Mouse (Mus musculus) megakaryocyte-erythroid progenitor cell, adult 5-6 weeks (primary cell): ENCODE results near the gene Esr2. TPM values are rescaled to one million over a fixed set of nuclear protein-coding genes. Genes with fewer than 3 reads are reported as not detected.
A peak's percentile ranks its signal among the peaks of the same experiment; 100 is the strongest.
"Not testable (repeated sequence)": the region's sequence is repeated elsewhere in the genome, so short reads cannot be mapped to it uniquely, and the experiment has no call there.

Source experiments
- ATAC-seq: replicated peaks from 2 replicates; pipeline ENCODE4 v1.8.0; 2016; ENCODE audit warnings: mild to moderate bottlenecking, inconsistent platforms; ENCODE audit not compliant: severe bottlenecking, poor library complexity, low FRiP score, low TSS enrichment
- total RNA-seq, 2 experiments: library from RNA; stranded (forward) in 1 of 2; stranded (reverse) in 1 of 2; fragments of 200-1000, 215-1000 nt in 1 of 2; fragments of >200 nt in 1 of 2; fragmentation: Nextera tagmentation in 1 of 2; gene quantifications; 2 replicates each; pipeline ENCODE4 v1.2.3; 2014 to 2017

The Esr2 gene
- total RNA-seq, 2 experiments from 2014 or later = not detected

GRCm38 (mm10) chr12:76177864-76178518, 932 bp upstream of the Esr2 start:
- peak; percentile 73 for ATAC-seq

GRCm38 (mm10) chr12:76165641-76166040, 11.4 kb downstream of the Esr2 start:
- no peak for ATAC-seq

DNA sequence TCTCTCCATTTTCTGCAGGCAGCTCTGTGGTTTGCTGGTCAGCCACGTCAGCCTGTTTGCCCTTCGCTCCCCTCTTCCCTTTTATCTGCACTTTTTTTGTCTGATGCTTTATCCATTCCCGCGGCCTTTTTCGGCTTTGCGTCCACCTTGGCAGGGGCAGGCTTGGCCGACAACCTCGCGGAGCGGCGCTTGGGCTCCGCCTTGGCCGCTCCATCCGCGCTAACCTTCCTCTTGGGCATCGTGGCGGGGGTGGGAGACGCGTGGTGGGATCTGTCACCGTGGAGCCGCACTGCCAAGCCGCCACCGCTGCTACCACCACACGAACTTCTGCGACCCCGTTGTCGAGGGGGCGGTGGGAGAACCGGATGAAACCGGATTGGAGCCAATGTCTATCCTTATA, 24.7 kb downstream of the Esr2 start:
- 0 out of 2 replicates have a peak, but pooled peaks have one; percentile 55 for ATAC-seq

DNA sequence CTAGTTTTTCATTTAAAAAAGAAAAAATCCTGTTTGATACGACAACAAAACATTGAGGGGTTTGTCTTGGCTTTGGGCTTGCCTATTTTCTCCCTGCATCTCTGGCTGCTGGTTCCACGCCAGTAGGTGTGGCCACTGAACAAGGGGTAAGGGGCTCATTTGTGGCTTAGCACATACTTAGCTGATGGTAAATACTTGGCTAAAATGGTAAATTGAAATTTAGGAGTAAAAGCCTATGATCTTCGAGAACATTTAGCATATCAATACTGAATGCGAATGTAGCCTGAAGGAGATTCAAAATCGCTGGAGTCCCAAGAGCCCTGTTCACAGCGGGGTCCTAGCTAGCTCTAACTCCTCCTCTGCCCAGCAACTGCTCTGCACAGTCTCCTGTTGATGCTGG, 40.4 kb downstream of the Esr2 start:
- no peak for ATAC-seq

DNA sequence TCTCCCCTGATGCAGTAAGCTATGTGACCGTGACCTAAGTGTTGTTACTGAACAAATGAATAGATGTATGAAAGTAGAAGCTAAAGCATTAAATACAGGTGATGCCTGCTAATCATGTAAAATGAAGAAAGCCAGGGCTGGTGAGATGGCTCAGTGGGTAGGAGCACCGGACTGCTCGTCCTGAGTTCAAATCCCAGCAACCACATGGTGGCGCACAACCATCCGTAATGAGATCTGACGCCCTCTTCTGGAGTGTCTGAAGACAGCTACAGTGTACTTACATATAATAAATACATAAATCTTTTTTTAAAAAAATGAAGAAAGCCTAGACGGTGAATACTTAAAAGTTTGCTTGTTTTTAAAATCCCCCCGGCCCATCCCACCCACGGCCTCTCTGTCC, 44.0 kb downstream of the Esr2 start:
- ATAC-seq = not testable (repeated sequence)

GRCm38 (mm10) chr12:76132591-76132990, 44.5 kb downstream of the Esr2 start:
- no peak for ATAC-seq

DNA sequence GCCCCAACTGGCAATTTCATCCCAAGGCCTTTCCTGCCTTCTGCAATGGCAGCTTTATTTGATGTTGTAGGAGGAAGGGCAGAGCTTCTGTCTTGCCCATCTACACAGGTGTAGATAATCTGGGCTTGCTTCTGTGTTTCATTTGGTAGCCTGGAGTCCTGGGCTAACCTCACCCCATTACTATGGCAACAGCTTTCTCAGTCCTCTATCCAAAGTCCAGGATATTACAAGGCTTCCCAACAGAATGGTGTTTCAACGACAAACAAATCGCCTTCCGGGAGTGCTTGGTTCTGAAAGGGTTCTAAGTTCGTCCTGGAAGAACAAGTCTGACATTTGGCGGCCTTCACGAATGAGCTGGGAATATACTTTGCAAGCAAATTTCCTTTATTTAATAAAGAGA, 46.2 kb downstream of the Esr2 start:
- no peak for ATAC-seq

- ATAC-seq = peak; percentile 70
Observed at GRCm38 (mm10) chr12:76130281-76130680, 46.8 kb downstream of the Esr2 start.

GRCm38 (mm10) chr12:76128831-76129230, 48.2 kb downstream of the Esr2 start:
- ATAC-seq = no peak

GRCm38 (mm10) chr12:76128306-76128705, 48.8 kb downstream of the Esr2 start:
- ATAC-seq = no peak

GRCm38 (mm10) chr12:76123223-76123622, 53.8 kb downstream of the Esr2 start:
- ATAC-seq = no peak

DNA sequence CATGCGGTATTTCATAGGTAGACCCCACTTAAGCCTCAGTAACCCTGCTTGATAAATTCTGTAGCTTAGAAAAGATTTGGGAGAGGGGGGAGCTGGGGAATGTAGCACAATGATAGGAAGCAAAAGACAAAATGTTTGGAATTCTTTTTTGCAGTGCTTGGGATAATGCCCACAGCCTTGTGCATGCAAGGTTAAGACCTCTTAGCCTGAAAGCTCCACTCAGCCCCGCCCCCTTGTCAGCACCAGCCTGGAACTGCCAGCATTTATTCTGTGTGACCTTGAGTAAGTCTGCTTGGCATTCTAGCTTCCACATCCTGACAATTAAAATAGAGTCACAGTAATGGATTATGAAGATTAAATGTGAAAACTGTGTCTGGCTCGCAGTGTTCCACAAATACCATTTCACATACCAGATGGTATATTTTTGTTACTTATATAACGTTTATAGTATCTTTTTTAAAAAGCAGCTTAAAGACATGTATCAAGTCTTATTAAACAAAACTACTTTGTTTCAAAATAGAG, 59.4 kb downstream of the Esr2 start:
- ATAC-seq = no peak

DNA sequence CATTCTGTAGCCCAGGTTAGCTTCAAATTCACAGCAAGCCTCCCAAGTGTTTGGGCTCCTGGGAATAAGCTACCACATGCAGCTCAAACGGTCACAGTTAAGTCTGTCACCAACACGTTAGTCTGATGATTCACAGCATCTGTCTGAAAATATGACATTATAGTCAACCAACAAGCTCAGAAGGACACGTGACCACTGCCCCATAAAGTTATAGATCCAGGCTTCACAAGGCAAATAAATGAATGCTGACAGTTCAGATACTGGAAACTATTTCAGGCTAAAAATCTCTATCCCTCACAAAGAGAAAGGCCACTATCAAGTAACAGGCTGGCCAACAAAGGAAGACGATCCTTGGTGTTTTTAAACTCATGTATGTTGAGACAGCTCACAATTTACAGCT, 60.5 kb downstream of the Esr2 start:
- no peak for ATAC-seq

GRCm38 (mm10) chr12:76111046-76111445, 66.0 kb downstream of the Esr2 start:
- ATAC-seq = no peak

- ATAC-seq = no peak
Observed at GRCm38 (mm10) chr12:76109646-76110405, 67.2 kb downstream of the Esr2 start.

GRCm38 (mm10) chr12:76104596-76105351, 72.3 kb downstream of the Esr2 start:
- no peak for ATAC-seq

DNA sequence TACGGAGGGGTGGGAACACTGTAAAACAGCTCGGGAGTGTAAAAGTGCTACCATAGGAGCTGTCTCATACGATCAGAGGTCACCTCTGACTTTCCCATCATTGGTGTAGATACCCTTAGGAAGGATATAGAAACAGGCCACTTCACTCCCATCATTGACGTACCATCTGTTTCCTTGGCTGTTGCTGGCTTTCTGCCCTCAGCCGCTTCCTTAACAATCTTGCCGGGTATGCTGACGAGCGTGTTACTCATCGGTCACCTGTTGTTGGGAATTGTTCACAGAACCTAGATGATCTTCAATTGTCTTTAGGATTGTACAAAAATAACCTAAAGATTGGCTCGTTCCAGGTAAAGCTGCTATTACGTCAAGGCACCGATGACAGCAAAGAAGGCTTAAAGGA, 74.4 kb downstream of the Esr2 start:
- ATAC-seq = no peak

- no peak for ATAC-seq
Observed at GRCm38 (mm10) chr12:76095117-76096035, 81.7 kb downstream of the Esr2 start.
